9 mouse cellular contexts compared by ENCODE assay signal in genomic region chr7:110548268-110548667, GRCm38 (mm10).
DNase-seq lines count a peak whose midpoint lies in the region; ATAC-seq and TF ChIP-seq lines count a peak whose summit lies in the region.
"Had no signal": no experiment of that assay in that cellular context is flagged by ENCODE, and none has a peak within 500 bp of the region (broad histone marks: within the 10 kb centered on the region; RNA-seq: fewer than 3 reads in every experiment).

No protein-coding gene starts in this region.

- no peak overlapping the region for H3K9ac ChIP-seq in heart, embryonic 12.5 days
- H3K9ac ChIP-seq: limb, embryonic 13.5 days had no signal

- no peak for TF ChIP-seq POLR2A in lung, adult 2 months (IDR thresholded peaks at IDR 0.05; ENCODE audit: borderline replicate concordance, extremely low read depth, low read depth, low read length)
- TF ChIP-seq POLR2A in brain, embryonic 14.5 days (IDR thresholded peaks at IDR 0.05; ENCODE audit: borderline replicate concordance, extremely low read depth, insufficient read depth, insufficient read length, poor library complexity, severe bottlenecking) = no peak

- no peak overlapping the region for H3K4me2 ChIP-seq in heart, embryonic 12.5 days
- H3K4me2 ChIP-seq: limb, embryonic 13.5 days had no signal

- WGBS in heart, embryonic 12.5 days = 67% methylated on average over 1 of the region's 1 CpGs
- WGBS in lung, adult 2 months = 90% methylated on average over 1 of the region's 1 CpGs

- H3K9me3 ChIP-seq in heart, embryonic 12.5 days (replicated peaks) = no peaks in the 10 kb centered on the region
- H3K9me3 ChIP-seq: limb, embryonic 13.5 days had no signal

- no peaks in the 10 kb centered on the region for H3K36me3 ChIP-seq in heart, embryonic 12.5 days
- H3K36me3 ChIP-seq: limb, embryonic 13.5 days had no signal

- H3K27ac ChIP-seq in heart, embryonic 12.5 days (ENCODE audit: poor library complexity, severe bottlenecking) = no peak overlapping the region
- H3K27ac ChIP-seq: limb, embryonic 13.5 days had no signal

- peak; percentile 50 for DNase-seq in heart, adult 8-10 months (ENCODE audit: low spot score)
- DNase-seq in lung, adult 2 months = no peak
- DNase-seq in lung, postnatal 4 days = no peak
- DNase-seq in brain, embryonic 14.5 days (ENCODE audit: low read depth) = peak; percentile 62
- DNase-seq in retina, postnatal 1 day = peak; percentile 19
- DNase-seq in left cerebral cortex, adult 11 months (ENCODE audit: low spot score) = no peak
- DNase-seq in B cell, adult 2 months = no peak

- no peaks in the 10 kb centered on the region for H3K4me1 ChIP-seq in heart, embryonic 12.5 days (replicated peaks)
- H3K4me1 ChIP-seq in lung, adult 2 months (ENCODE audit: control insufficient read depth, insufficient read depth, low read length) = no peaks in the 10 kb centered on the region
- H3K4me1 ChIP-seq: limb, embryonic 13.5 days had no signal

- H3K4me3 ChIP-seq in heart, embryonic 12.5 days = no peak overlapping the region
- no peak overlapping the region for H3K4me3 ChIP-seq in lung, adult 2 months (replicated peaks; ENCODE audit: extremely low read depth, low read depth, low read length)
- H3K4me3 ChIP-seq: limb, embryonic 13.5 days had no signal

- no peaks in the 10 kb centered on the region for H3K27me3 ChIP-seq in heart, embryonic 12.5 days (replicated peaks)
- H3K27me3 ChIP-seq: limb, embryonic 13.5 days had no signal

- TF ChIP-seq CTCF in lung, adult 2 months (IDR thresholded peaks at IDR 0.05; ENCODE audit: insufficient read depth, low read length) = peak; percentile 38; the same call in 1 of the 2 replicates
- TF ChIP-seq CTCF in brain, embryonic 14.5 days (IDR thresholded peaks at IDR 0.05; ENCODE audit: borderline replicate concordance, extremely low read depth, insufficient read depth, insufficient read length) = no peak

- ATAC-seq in heart, embryonic 12.5 days (ENCODE audit: insufficient number of reproducible peaks, low FRiP score) = no peak

Comparison
In these comparisons a context has a peak if more than half of its experiments do, and no peak if none do; other contexts are left out.
1. DNase-seq: peak in heart, adult 8-10 months (single experiment), brain, embryonic 14.5 days (single experiment) and retina, postnatal 1 day (single experiment); none in lung, adult 2 months (single experiment), lung, postnatal 4 days (0 of 2), left cerebral cortex, adult 11 months (single experiment) and B cell, adult 2 months (0 of 2).